8 mouse cellular contexts compared by ENCODE assay signal in genomic region chr10:59577871-59578801, GRCm38 (mm10). TPM values are rescaled to one million over a fixed set of nuclear protein-coding genes. Genes with fewer than 3 reads are reported as not detected.
DNase-seq lines count a peak whose midpoint lies in the region; ATAC-seq and TF ChIP-seq lines count a peak whose summit lies in the region.
"Had no signal": no experiment of that assay in that cellular context is flagged by ENCODE, and none has a peak within 500 bp of the region (broad histone marks: within the 10 kb centered on the region; RNA-seq: fewer than 3 reads in every experiment).

No protein-coding gene starts in this region.

- peak overlapping the region; percentile 20 for H3K4me2 ChIP-seq in heart, embryonic 12.5 days
- H3K4me2 ChIP-seq: midbrain, embryonic 12.5 days had no signal

- H3K9me3 ChIP-seq in heart, embryonic 12.5 days (replicated peaks), result peaks cover 9% of the 10 kb centered on the region; the same call in 1 of the 2 replicates

- H3K36me3 ChIP-seq in heart, embryonic 12.5 days, result peaks cover 12% of the 10 kb centered on the region

- no peak overlapping the region for H3K9ac ChIP-seq in heart, embryonic 12.5 days
- H3K9ac ChIP-seq: midbrain, embryonic 12.5 days had no signal

- peak; percentile 64 for ATAC-seq in heart, embryonic 12.5 days (ENCODE audit: insufficient number of reproducible peaks, low FRiP score)

- no peak for TF ChIP-seq CTCF in brain, embryonic 14.5 days (IDR thresholded peaks at IDR 0.05; ENCODE audit: borderline replicate concordance, extremely low read depth, insufficient read depth, insufficient read length)

- no peak for TF ChIP-seq POLR2A in brain, embryonic 14.5 days (IDR thresholded peaks at IDR 0.05; ENCODE audit: borderline replicate concordance, extremely low read depth, insufficient read depth, insufficient read length, poor library complexity, severe bottlenecking)

- peaks cover 22% of the 10 kb centered on the region for H3K4me1 ChIP-seq in heart, embryonic 12.5 days (replicated peaks)

- H3K27me3 ChIP-seq in heart, embryonic 12.5 days (replicated peaks), result no peaks in the 10 kb centered on the region
- H3K27me3 ChIP-seq: midbrain, embryonic 12.5 days had no signal

- H3K4me3 ChIP-seq in heart, embryonic 12.5 days, result no peak overlapping the region
- H3K4me3 ChIP-seq: midbrain, embryonic 12.5 days had no signal

- H3K27ac ChIP-seq in heart, embryonic 12.5 days (ENCODE audit: poor library complexity, severe bottlenecking), result peak overlapping the region; percentile 75
- H3K27ac ChIP-seq: midbrain, embryonic 12.5 days had no signal

- WGBS in heart, embryonic 12.5 days, result 50% methylated on average over 12 of the region's 12 CpGs
- WGBS in large intestine, adult 2 months, result 3% methylated on average over 12 of the region's 12 CpGs

- DNase-seq in urinary bladder, postnatal 25 days (ENCODE audit: low spot score), result peak; percentile 31
- DNase-seq in urinary bladder, postnatal 4 days (ENCODE audit: low spot score in 2 of 2), result no peak
- peak; percentile 23 for DNase-seq in brain, embryonic 14.5 days (ENCODE audit: low read depth)
- DNase-seq in large intestine, adult 2 months (ENCODE audit: low read depth, low spot score), result peak; percentile 89
- DNase-seq in monocyte, adult 2 months (ENCODE audit: low read depth in 1 of 2, low spot score in 2 of 2), result peak; percentile 40 to 47
- DNase-seq in frontal cortex, postnatal 25 days (ENCODE audit: low spot score in 2 of 2), result no peak

RNA-seq across cellular contexts. Expression of gene Gm10322, which starts 37.7 kb away (rescaled TPM):
- polyA plus RNA-seq in brain, embryonic 14.5 days (2012; rRNA removed), result not detected in 2 replicates
- polyA plus RNA-seq in heart, embryonic 12.5 days (2016; fragmentation: Nextera tagmentation; extraction: Ambion mirVana), result not detected in 2 replicates
- polyA plus RNA-seq in large intestine, adult 2 months (2012; rRNA removed), result not detected in 2 replicates
- polyA plus RNA-seq: midbrain, embryonic 12.5 days had no signal

RNA-seq across cellular contexts. Expression of gene Mcu, which starts 38.4 kb away (rescaled TPM):
- 11.4 and 17.3 TPM in 2 replicates for polyA plus RNA-seq in brain, embryonic 14.5 days (2012; rRNA removed)
- 27.5 and 27.8 TPM in 2 replicates for polyA plus RNA-seq in heart, embryonic 12.5 days (2016; fragmentation: Nextera tagmentation; extraction: Ambion mirVana)
- 61.8 and 86.4 TPM in 2 replicates for polyA plus RNA-seq in large intestine, adult 2 months (2012; rRNA removed)

Comparison
In these comparisons a context has a peak if more than half of its experiments do, and no peak if none do; other contexts are left out.
1. DNase-seq: peak in urinary bladder, postnatal 25 days (single experiment), brain, embryonic 14.5 days (single experiment), large intestine, adult 2 months (single experiment) and monocyte, adult 2 months (2 of 2); none in urinary bladder, postnatal 4 days (0 of 2) and frontal cortex, postnatal 25 days (0 of 2).